Mouse (Mus musculus) heart, postnatal 14 days (tissue): Measurements from ENCODE around the gene Cxadr. TPM values are rescaled to one million over a fixed set of nuclear protein-coding genes. Genes with fewer than 3 reads are reported as not detected.

Source experiments
- DNase-seq, 2 experiments: peaks; one replicate each; pipeline ENCODE4 v3.0.0; 2021 to 2022
- intact Hi-C: fragments of 180-260 bp; cut with DNase I; formaldehyde crosslinking; loops from one replicate; pipeline ENCODE4 v1.15.1; 2025
- total RNA-seq, 2 experiments: library from RNA; stranded (reverse); gene quantifications; 2 replicates each; pipeline ENCODE4 v1.2.3; 2021

Gene Cxadr
- total RNA-seq, 2 experiments from 2014 or later, result 47.7 to 50.7 TPM

- no peak for DNase-seq
- intact Hi-C loops, result no loop called here
These were observed 106.6 kb downstream of the Cxadr start for GRCm38 (mm10) chr16:78407855-78408254.

Other genes starting within 250 kb of the Cxadr start
- gene Btg3, start 75.7 kb downstream of the Cxadr start, total RNA-seq, result 10 to 100 TPM; 11.0 to 11.8 TPM